Mouse (Mus musculus) layer of hippocampus, postnatal 10 days (tissue): ENCODE measurements around the gene Upf1. TPM values are rescaled to one million over a fixed set of nuclear protein-coding genes. Genes with fewer than 3 reads are reported as not detected.

Experiments
- DNase-seq, 2 experiments: peaks; one replicate each; pipeline ENCODE4 v3.0.0; 2021; ENCODE audit warnings: low spot score in 2 of 2
- total RNA-seq, 2 experiments: library from RNA; stranded (reverse); gene quantifications; 2 replicates each; pipeline ENCODE4 v1.2.3; 2021

Gene Upf1
- total RNA-seq, 2 experiments from 2014 or later: 50.8 to 51.0 TPM

DNA sequence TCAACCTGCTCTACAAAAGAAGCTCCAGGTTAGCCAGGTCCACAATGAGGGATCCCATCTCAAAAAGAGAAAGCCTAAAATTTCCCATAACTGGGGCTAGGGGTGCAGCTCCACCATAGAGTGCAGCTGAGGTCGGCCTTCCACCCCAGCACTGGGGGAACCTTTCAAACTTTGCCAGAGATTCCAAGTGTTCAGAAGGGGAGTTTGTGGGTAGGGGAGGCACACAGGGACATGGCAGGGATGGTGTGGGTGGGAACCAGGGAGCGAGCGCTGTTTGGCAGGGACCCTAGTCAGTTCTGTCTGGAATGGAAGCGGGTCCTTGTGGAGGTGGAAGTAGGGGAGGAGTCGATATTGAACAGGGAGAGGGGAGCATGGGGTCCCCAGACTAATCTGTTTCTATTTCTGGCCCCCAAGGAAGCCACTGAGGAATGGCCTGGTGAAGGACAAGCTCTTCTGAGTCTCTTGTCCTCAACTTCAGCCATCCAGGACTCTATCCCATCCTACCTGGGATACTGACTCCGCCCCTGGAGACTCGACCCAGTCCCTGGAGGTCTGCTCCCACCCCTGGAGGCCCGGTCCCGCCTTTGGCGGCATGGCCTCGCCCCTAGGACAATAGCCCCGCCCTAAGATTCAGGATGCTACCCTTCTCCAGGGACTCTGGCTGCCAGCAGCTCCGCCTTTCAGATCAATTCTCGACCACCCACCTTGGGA is 23.8 kb downstream of the Upf1 start, which contains the start of gene Gdf1:
Gdf1 (plus strand) TSS at position 694 of the 711 bp plus-strand sequence.
- no peak for DNase-seq

DNA sequence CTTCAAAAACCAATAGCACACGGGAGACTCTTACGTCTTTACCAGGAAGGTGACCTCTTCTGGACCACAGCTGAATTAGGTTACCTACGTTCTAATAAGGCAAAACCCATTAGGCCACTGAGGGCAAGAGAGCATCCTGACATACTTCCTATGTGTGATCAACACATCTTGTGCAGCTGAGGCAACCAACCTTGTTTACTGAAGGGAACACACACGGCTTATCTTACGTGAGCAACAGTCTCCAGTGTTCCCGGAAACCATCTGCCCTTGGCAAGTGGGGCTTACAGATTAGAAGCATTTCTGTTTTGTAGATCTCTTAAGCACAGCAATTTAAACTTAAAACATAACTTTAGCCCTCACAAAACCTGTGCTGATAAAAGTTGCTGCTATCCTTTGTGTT is 25.6 kb downstream of the Upf1 start:
- DNase-seq: no peak

DNA sequence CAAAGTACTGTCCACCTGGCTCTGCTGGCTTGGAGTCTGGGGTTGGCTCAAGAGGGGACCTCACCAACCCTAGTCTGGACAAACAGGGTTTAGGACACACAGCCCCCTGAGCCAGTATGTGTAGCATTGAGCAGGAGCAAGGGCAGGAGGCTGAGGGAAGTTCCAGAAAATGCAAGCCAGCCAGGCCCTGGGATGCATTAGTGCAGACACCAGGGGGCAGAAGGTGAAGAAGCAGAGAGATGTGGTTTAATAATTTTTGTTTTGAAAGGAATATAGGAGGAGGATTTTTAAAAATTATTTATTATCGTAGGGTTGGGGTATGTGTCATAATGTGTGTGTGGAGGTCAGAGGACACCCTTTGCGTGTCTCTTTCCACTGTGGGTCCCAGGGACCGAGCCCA is 29.4 kb downstream of the Upf1 start:
- DNase-seq: no peak

DNA sequence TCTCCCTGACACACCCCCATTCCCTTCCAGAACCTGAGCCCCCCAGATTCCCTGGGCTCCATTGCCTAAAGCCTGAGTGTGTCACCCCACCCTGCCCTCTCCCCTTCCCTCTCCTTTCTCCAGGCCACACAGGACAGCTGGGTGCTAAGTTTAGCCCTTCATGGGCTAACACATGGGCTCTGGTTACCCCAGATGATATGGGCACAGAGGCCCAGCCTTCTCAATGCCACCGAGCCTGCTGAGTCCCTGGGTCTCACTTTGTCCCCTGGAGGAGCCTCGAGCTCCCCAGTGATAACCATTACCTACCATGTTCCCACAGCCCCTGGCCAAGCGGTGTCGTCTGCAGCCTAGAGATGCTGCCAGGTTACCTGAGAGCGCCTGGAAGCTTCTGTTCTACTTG is 35.2 kb downstream of the Upf1 start:
- no peak for DNase-seq

DNA sequence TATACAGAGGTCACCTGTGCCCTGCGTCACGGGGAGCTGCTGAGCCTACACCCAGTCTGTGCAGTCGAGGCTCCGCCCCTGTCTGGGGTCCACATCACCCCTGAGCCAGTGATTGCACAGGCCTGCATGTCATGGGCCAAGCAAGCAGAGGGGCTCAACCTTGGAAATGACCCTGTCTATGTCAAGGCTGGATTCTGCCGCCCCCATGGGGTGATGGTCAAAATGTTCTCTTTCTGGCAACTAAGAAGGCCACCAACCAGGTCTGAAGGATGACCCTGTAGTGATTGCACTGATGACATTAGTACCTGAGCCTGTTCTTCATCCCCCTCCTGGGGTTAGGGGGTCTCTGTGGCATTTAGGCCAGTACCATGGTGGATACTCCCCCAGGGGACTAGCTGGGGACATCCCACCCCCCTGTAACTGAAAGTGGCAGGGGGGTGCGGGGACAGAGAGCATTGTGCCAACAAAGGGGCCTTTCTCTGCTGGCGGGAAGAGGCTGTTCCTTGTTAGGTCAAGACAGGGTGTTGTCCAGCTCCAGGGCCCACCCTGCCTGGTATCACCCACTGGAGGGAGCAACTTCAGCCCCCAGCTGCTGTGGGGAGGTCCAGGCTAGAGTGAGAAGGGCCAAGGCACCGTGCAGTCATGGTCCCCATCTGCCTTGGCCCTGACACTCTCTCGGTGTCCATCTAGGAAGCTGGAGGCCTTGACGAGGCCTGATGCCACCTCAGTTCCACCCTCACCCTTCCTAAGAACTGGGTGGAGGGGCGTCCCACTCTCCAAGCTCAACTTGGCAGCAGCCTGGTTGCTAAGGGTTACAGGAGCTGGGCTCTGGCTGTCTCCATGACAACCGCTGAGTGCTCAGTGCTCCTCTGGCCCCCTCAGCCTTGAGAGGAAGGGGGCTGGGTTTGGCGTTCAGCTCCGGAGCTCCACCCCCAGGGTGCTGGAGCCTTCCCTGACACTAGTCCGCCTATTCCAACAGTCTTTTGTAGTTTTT is 36.3 kb downstream of the Upf1 start:
- DNase-seq: peak; percentile 77 to 86

GRCm38 (mm10) chr8:70315624-70316510 is 37.2 kb downstream of the Upf1 start, which contains the start of gene Cers1:
Gene Cers1, plus strand, starts transcription at chr8:70315775.
- peak; percentile 76 to 86 for DNase-seq

DNA sequence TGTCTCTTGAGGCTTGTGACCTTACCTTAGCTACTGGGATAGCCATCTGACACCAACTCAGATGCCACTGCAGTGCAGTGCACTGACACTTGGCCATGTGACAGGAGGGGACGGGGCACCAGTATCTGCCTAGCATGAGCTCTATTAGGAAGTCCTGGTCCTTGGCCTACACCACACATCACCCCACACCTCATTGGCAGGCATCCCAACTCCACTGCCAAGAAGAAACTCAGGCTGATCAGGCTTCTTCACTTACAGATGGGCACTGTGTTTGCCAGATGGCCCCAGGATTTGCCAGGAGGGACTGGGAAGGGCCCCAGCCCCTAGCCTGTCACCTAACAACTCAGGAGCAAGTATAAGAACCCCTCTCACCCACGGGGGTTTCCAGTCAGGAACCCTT is 39.7 kb downstream of the Upf1 start:
- DNase-seq: no peak

- DNase-seq: peak; percentile 69 to 70
Measured at GRCm38 (mm10) chr8:70309311-70309710, 43.8 kb downstream of the Upf1 start.

GRCm38 (mm10) chr8:70302901-70303300 is 50.2 kb downstream of the Upf1 start:
- DNase-seq: no peak

GRCm38 (mm10) chr8:70302358-70302890 is 50.7 kb downstream of the Upf1 start, which contains the start of the genes Ddx49 and Cope:
Gene Ddx49, minus strand, starts transcription at chr8:70302489.
Gene Cope, plus strand, starts transcription at chr8:70302518.
- peak; percentile 93 to 94 for DNase-seq

DNA sequence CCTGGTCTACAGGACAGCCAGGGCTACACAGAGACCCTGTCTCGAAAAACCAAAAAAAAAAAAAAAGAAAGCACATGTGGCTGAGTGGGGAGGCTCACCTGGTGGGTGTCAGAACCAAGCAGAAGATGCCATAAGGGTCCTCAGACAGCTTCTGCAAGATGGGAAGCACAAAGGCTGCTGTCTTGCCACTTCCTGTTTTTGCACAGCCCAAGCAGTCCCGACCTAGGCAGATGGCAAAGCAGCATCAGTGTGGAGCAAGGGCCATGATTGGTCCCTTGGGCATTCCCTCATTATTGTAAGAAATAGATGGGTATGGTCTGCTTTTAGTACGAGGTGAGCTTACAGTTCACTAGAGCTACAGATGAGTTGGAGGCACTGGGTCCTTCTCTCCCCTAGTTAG is 52.2 kb downstream of the Upf1 start:
- DNase-seq: no peak

DNA sequence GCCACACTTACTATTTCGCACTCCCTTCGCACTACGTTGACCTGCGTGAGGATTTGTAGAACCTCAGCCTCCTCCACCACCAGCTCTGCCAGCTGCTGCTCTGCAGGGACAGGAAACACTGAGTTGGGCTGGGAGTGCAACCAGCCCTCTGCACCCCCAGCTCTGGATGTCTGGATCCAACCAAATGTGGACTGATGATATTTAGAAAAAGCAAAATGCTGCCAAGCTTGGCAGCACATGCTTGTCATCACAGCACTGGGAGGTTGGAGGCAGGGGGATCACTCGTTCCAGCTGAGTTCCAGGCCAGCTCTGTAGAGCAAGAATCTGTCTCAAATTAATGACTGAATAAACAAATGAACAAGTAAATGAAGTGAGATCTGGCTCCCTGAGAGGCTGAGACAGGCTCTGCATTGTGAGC is 59.1 kb downstream of the Upf1 start:
- peak in 1 of 2 experiments; percentile 46 for DNase-seq

DNA sequence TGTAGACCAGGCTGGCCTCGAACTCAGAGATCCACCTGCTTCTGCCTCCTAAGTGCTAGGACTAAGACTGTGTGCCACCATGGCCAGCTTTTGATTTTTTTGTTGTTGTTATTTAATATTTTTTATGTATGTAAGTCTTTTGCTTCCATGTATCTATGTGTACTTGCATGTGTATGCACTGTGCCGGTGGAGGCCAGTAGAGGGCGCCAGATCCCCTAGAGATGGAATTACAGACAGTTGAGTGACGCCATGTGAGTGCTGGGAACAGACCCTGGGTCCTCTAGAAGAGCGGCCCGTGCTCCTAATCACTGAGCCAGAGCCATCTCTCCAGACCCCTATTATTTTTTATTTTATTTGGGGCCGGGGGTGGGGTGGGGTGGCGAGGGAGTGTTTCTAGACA is 66.3 kb downstream of the Upf1 start:
- no peak for DNase-seq

DNA sequence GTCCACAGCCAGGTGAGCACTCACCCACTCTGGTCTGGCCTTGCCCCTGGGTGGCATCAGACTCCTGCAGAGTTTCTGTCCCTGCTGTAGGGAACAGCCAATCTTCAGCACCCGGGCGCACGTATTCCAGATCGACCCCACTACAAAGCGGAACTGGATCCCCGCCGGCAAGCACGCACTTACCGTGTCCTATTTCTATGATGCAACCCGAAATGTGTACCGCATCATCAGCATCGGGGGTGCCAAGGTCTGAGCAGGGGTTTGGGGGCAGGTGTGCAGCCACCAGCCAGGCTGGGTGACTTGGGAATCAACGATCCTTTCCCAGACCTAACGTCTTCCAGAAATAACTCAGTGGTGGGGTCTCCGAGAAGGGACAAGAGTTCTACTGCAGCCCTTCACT is 67.8 kb downstream of the Upf1 start:
- DNase-seq: no peak

DNA sequence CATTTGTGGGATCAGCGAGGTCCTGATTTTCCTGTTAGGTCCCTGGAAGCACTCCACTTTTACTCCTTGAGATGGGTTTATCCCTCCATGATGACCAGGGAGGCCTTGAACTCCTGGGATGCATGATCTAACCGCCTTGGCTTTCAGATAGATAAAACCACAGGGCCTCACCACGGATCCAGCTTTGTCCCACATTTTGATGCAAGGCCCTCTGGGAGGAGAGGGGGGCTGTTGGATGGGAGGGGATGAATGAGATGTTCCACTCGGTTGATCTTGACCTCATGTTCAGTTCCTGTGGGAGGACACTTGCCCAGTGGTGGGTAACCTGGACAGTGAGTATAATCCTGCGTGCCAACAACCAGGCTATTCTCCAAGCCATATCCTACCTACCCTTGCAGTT is 68.7 kb downstream of the Upf1 start:
- DNase-seq: no peak

DNA sequence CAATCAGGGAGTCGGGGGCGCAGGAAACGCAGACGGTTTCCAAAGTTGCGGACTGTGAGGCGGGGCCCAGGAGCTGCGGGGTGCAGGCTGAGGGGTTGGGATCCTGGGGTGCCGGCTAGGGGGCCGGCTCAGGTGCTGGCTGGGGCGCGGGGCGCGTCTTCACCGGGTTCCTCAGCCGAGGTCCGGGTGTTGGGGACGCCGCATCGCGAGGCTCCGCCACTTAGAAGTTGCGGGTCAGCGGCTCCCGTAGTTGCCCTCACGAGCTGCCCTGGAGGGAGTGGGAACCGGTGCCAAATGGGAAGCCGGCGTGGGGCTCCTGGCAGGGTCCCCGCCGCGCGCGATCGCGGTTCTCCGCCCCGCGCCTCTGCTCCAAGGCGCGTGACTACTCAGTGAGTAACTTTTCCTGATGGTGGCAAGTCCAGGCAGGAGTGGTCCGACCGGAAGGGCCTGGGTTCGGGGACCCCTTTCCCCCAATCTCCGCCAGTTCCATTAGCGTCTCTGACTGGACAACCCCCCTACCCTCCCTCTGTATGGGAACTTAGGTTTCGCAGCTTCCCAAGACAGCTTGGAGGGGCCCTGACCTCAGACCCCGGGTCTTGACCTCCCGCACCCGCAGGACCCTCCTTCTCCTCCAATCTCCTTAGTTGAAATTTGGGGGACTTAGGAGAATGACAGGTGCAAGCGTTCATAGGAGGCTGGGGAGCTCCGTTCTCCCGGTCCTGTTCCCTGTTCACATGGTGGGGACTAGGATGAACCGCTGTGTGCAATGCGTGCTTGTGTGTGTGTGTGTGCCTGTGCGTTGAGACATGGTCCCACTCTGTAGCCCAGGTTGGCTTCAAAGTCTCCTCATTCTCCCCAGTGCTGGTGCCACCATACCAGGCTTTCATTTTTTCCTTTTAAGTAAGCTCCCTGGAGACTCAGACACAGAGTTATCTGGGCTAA is 69.7 kb downstream of the Upf1 start:
- DNase-seq: peak in 1 of 2 experiments; percentile 33

DNA sequence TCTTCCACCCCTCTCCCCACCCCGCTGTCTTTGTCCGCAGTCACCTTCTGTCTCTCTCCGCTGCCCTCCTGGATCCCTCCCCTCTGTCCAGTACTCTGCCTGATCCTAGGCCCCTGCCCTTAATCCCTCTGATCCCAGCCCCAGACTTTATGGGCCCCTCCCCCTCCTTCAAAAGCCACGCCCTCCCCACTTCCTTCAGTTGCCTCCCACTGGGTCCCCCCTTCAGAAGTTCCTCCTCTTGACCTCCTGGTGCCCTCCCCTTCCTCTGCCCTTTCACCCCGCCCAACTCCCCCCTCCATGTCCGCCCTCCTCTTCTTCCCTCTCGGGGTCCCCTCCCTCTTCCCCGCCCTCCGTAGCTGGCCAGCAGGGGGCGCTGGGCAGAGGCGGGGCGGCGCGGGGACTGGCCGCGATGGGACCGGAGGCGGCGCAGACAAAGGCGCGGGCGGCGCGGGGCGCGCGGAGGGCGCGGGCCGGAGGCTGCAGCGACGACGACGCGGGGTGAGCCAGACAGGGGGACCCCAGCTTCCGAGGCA is 70.4 kb downstream of the Upf1 start, which contains the start of gene Homer3:
Homer3 (plus strand) TSS at position 225 of the 533 bp plus-strand sequence.
- DNase-seq: peak; percentile 87 to 92
